Mouse (Mus musculus): Measurements from ENCODE around the gene Abca2.
"Not testable (repeated sequence)": the region's sequence is repeated elsewhere in the genome, so short reads cannot be mapped to it uniquely, and the experiment has no call there.

Gene Abca2

GRCm38 (mm10) chr2:25428442-25429236, at the start of gene Abca2:
Abca2 (plus strand) TSS chr2:25428703.
- peak; percentile 83 for DNase-seq (ENCODE audit: low read depth, low spot score)

- DNase-seq (ENCODE audit: low read depth, low spot score) = no peak
Observed at GRCm38 (mm10) chr2:25384492-25384891, 44.0 kb upstream of the Abca2 start.

GRCm38 (mm10) chr2:25391266-25391665, 37.2 kb upstream of the Abca2 start:
- no peak for DNase-seq (ENCODE audit: low read depth, low spot score)

- DNase-seq (ENCODE audit: low read depth, low spot score) = peak; percentile 51
Observed at GRCm38 (mm10) chr2:25394281-25395221, 34.0 kb upstream of the Abca2 start.

- no peak for DNase-seq (ENCODE audit: low read depth, low spot score)
Observed at GRCm38 (mm10) chr2:25395721-25396596, 32.5 kb upstream of the Abca2 start, which contains the start of gene Entpd2. Entpd2 (plus strand) TSS chr2:25395874.

GRCm38 (mm10) chr2:25396597-25396983, 31.9 kb upstream of the Abca2 start:
- DNase-seq (ENCODE audit: low read depth, low spot score) = no peak

- DNase-seq (ENCODE audit: low read depth, low spot score) = no peak
Observed at GRCm38 (mm10) chr2:25397010-25397409, 31.5 kb upstream of the Abca2 start.

- DNase-seq (ENCODE audit: low read depth, low spot score) = no peak
Observed at GRCm38 (mm10) chr2:25398065-25398464, 30.4 kb upstream of the Abca2 start.

- no peak for DNase-seq (ENCODE audit: low read depth, low spot score)
Observed at GRCm38 (mm10) chr2:25399051-25399450, 29.5 kb upstream of the Abca2 start, which contains the start of gene Npdc1. Npdc1 (plus strand) TSS chr2:25399351.

- no peak for DNase-seq (ENCODE audit: low read depth, low spot score)
Observed at GRCm38 (mm10) chr2:25400291-25400690, 28.2 kb upstream of the Abca2 start.

- DNase-seq (ENCODE audit: low read depth, low spot score) = no peak
Observed at GRCm38 (mm10) chr2:25400764-25401163, 27.7 kb upstream of the Abca2 start.

- no peak for DNase-seq (ENCODE audit: low read depth, low spot score)
Observed at GRCm38 (mm10) chr2:25402377-25402971, 26.0 kb upstream of the Abca2 start.

GRCm38 (mm10) chr2:25402972-25403601, 25.4 kb upstream of the Abca2 start:
- peak; percentile 79 for DNase-seq (ENCODE audit: low read depth, low spot score)

- DNase-seq (ENCODE audit: low read depth, low spot score) = no peak
Observed at GRCm38 (mm10) chr2:25403994-25404393, 24.5 kb upstream of the Abca2 start.

- DNase-seq (ENCODE audit: low read depth, low spot score) = no peak
Observed at GRCm38 (mm10) chr2:25408908-25409307, 19.6 kb upstream of the Abca2 start.

- not testable (repeated sequence) for DNase-seq (ENCODE audit: low read depth, low spot score)
Observed at GRCm38 (mm10) chr2:25413436-25413835, 15.1 kb upstream of the Abca2 start.

- DNase-seq (ENCODE audit: low read depth, low spot score) = no peak
Observed at GRCm38 (mm10) chr2:25417426-25417825, 11.1 kb upstream of the Abca2 start.

GRCm38 (mm10) chr2:25421896-25422295, 6.6 kb upstream of the Abca2 start:
- no peak for DNase-seq (ENCODE audit: low read depth, low spot score)

GRCm38 (mm10) chr2:25422587-25423410, 5.7 kb upstream of the Abca2 start, which contains the start of gene Fut7:
Fut7 (plus strand) TSS chr2:25423267.
- DNase-seq (ENCODE audit: low read depth, low spot score) = no peak

Data from brain, embryonic 18.5 days (tissue).